Mouse (Mus musculus) heart, embryonic 12.5 days (tissue): ENCODE measurements around the gene Zfyve19. TPM values are rescaled to one million over a fixed set of nuclear protein-coding genes. Genes with fewer than 3 reads are reported as not detected.

Source experiments
- ATAC-seq: fragments of 200-750 bp; cut with Nextera tagmentation; 2 replicates; pipeline ENCODE4 v1.8.0; 2017; ENCODE audit warnings: moderate TSS enrichment, moderate library complexity; ENCODE audit not compliant: insufficient number of reproducible peaks, low FRiP score
- H3K27ac ChIP-seq: fragments of 300-500 bp; sonication (generic); 2 replicates; pipeline ENCODE4 v1.5.1; 2016; ENCODE audit warnings: mild to moderate bottlenecking, moderate library complexity; ENCODE audit not compliant: poor library complexity, severe bottlenecking
- H3K27me3 ChIP-seq: fragments of 300-500 bp; sonication (generic); replicated peaks from 2 replicates; pipeline ENCODE4 v1.6.1; 2016; ENCODE audit warnings: mild to moderate bottlenecking, moderate library complexity
- H3K36me3 ChIP-seq: fragments of 300-500 bp; sonication (generic); 2 replicates; pipeline ENCODE4 v1.6.1; 2016; ENCODE audit warnings: mild to moderate bottlenecking, moderate library complexity
- H3K4me1 ChIP-seq: fragments of 300-500 bp; sonication (generic); replicated peaks from 2 replicates; pipeline ENCODE4 v1.6.1; 2016; ENCODE audit warnings: mild to moderate bottlenecking
- H3K4me2 ChIP-seq: fragments of 300-500 bp; sonication (generic); 2 replicates; pipeline ENCODE4 v1.6.1; 2016; ENCODE audit warnings: mild to moderate bottlenecking, moderate library complexity
- H3K4me3 ChIP-seq: fragments of 300-500 bp; sonication (generic); 2 replicates; pipeline ENCODE4 v1.5.1; 2016; ENCODE audit warnings: mild to moderate bottlenecking
- H3K9ac ChIP-seq: fragments of 300-500 bp; sonication (generic); 2 replicates; pipeline ENCODE4 v1.6.1; 2016; ENCODE audit warnings: mild to moderate bottlenecking, moderate library complexity
- H3K9me3 ChIP-seq: fragments of 300-500 bp; sonication (generic); replicated peaks from 2 replicates; pipeline ENCODE4 v1.6.1; 2016; ENCODE audit warnings: mild to moderate bottlenecking, moderate library complexity
- WGBS: fragments of 180-500 bp; shearing (Covaris S2); methylation state at CpG from one replicate; pipeline ENCODE4 v1.1.7; 2016; 5-methylcytosine and 5-hydroxymethylcytosine counted together
- polyA plus RNA-seq: library from polyadenylated mRNA; unstranded; fragments of >200 nt; fragmentation: Nextera tagmentation; extraction: Ambion mirVana; gene quantifications from 2 replicates; pipeline ENCODE4 v1.2.1, GENCODE M21; 2016

Gene Zfyve19
- polyA plus RNA-seq, 1 experiment from 2014 or later = 36.5 TPM

- no peak overlapping the region for H3K4me3 ChIP-seq
- peaks cover 4% of the 10 kb centered on the region for H3K4me1 ChIP-seq
- no peak overlapping the region for H3K9ac ChIP-seq
- no peaks in the 10 kb centered on the region for H3K36me3 ChIP-seq
- no peaks in the 10 kb centered on the region for H3K9me3 ChIP-seq
- 21% methylated on average over 7 of the region's 7 CpGs for WGBS
- H3K4me2 ChIP-seq = no peak overlapping the region
- no peak overlapping the region for H3K27ac ChIP-seq
- H3K27me3 ChIP-seq = peaks cover 39% of the 10 kb centered on the region
- no peak for ATAC-seq
Observed at GRCm38 (mm10) chr2:119254976-119255375, 46.6 kb downstream of the Zfyve19 start.

- Histone ChIP-seq H3K4me3 (no peak overlapping the region), H3K4me1 (peaks cover 4% of the 10 kb centered on the region; the same call in 1 of the 2 replicates), H3K4me2 (no peak overlapping the region), H3K9me3 (no peaks in the 10 kb centered on the region), H3K27ac (no peak overlapping the region), H3K36me3 (no peaks in the 10 kb centered on the region), H3K9ac (no peak overlapping the region), H3K27me3 (peaks cover 22% of the 10 kb centered on the region)
- 83% methylated on average over 1 of the region's 1 CpGs for WGBS
- ATAC-seq = no peak
Observed at GRCm38 (mm10) chr2:119260518-119260917, 52.1 kb downstream of the Zfyve19 start.

GRCm38 (mm10) chr2:119261326-119261725 lies 52.9 kb downstream of the Zfyve19 start:
- no peak; the same call in 1 of the 2 replicates for ATAC-seq

GRCm38 (mm10) chr2:119262978-119263377 lies 54.6 kb downstream of the Zfyve19 start:
- WGBS = 37% methylated on average over 8 of the region's 8 CpGs

More at GRCm38 (mm10) chr2:119261326-119261725, 52.9 kb downstream of the Zfyve19 start:
- Histone ChIP-seq H3K4me1 (peaks cover 4% of the 10 kb centered on the region; the same call in 1 of the 2 replicates), H3K4me3 (no peak overlapping the region), H3K36me3 (no peaks in the 10 kb centered on the region), H3K4me2 (no peak overlapping the region), H3K9ac (no peak overlapping the region), H3K27ac (no peak overlapping the region), H3K9me3 (no peaks in the 10 kb centered on the region), H3K27me3 (peaks cover 26% of the 10 kb centered on the region)
- WGBS = 21% methylated on average over 2 of the region's 2 CpGs

GRCm38 (mm10) chr2:119263813-119264212 lies 55.4 kb downstream of the Zfyve19 start:
- H3K9ac ChIP-seq = no peak overlapping the region
- H3K27me3 ChIP-seq = peaks cover 34% of the 10 kb centered on the region
- no peak overlapping the region for H3K27ac ChIP-seq
- H3K36me3 ChIP-seq = no peaks in the 10 kb centered on the region
- peaks cover 4% of the 10 kb centered on the region; the same call in 1 of the 2 replicates for H3K4me1 ChIP-seq
- H3K9me3 ChIP-seq = no peaks in the 10 kb centered on the region
- 67% methylated on average over 5 of the region's 5 CpGs for WGBS
- no peak overlapping the region for H3K4me2 ChIP-seq
- no peak overlapping the region for H3K4me3 ChIP-seq
- ATAC-seq = no peak

More at GRCm38 (mm10) chr2:119262978-119263377, 54.6 kb downstream of the Zfyve19 start:
- no peaks in the 10 kb centered on the region for H3K9me3 ChIP-seq
- H3K27me3 ChIP-seq = peaks cover 26% of the 10 kb centered on the region
- H3K9ac ChIP-seq = no peak overlapping the region
- no peak overlapping the region for H3K27ac ChIP-seq
- ATAC-seq = no peak; the same call in 1 of the 2 replicates
- no peaks in the 10 kb centered on the region for H3K36me3 ChIP-seq
- peak overlapping the region; percentile 22; the same call in 1 of the 2 replicates for H3K4me2 ChIP-seq
- no peak overlapping the region for H3K4me3 ChIP-seq
- peaks cover 4% of the 10 kb centered on the region; the same call in 1 of the 2 replicates for H3K4me1 ChIP-seq

Other genes starting within 250 kb of the Zfyve19 start
- gene Ccdc32, start 179.2 kb upstream of the Zfyve19 start, polyA plus RNA-seq = 16.3 and 18.3 TPM in 2 replicates
- gene Rpusd2, start 173.8 kb upstream of the Zfyve19 start, polyA plus RNA-seq = 4.5 and 5.0 TPM in 2 replicates
- gene Knl1, start 161.5 kb upstream of the Zfyve19 start, polyA plus RNA-seq = 39.0 and 39.4 TPM in 2 replicates
- 32.2 and 33.3 TPM in 2 replicates for gene Rad51, start 95.8 kb upstream of the Zfyve19 start, polyA plus RNA-seq
- gene Rmdn3, start 51.6 kb upstream of the Zfyve19 start, polyA plus RNA-seq = 29.2 and 31.0 TPM in 2 replicates
- gene Gchfr, start 40.8 kb upstream of the Zfyve19 start, polyA plus RNA-seq = 4.5 and 5.0 TPM in 2 replicates
- 0.34 and 0.46 TPM in 2 replicates for gene Gm14137, start 34.1 kb upstream of the Zfyve19 start, polyA plus RNA-seq
- gene Dnajc17, start 178 bp downstream of the Zfyve19 start, polyA plus RNA-seq = 12.0 and 12.6 TPM in 2 replicates
- gene Ppp1r14d, start 21.3 kb downstream of the Zfyve19 start, polyA plus RNA-seq = not detected in 2 replicates
- gene Spint1, start 28.7 kb downstream of the Zfyve19 start, polyA plus RNA-seq = 0.82 and 1.00 TPM in 2 replicates
- gene Rhov, start 62.7 kb downstream of the Zfyve19 start, polyA plus RNA-seq = 0.10 and 0.13 TPM in 2 replicates
- gene Vps18, start 80.1 kb downstream of the Zfyve19 start, polyA plus RNA-seq = 15.2 and 15.8 TPM in 2 replicates
- gene Dll4, start 117.2 kb downstream of the Zfyve19 start, polyA plus RNA-seq = 6.5 and 6.8 TPM in 2 replicates
- 0.12 and 0.31 TPM in 2 replicates for gene Chac1, start 142.6 kb downstream of the Zfyve19 start, polyA plus RNA-seq